ENCODE assay signal across 13 mouse cellular contexts in the genomic region with DNA sequence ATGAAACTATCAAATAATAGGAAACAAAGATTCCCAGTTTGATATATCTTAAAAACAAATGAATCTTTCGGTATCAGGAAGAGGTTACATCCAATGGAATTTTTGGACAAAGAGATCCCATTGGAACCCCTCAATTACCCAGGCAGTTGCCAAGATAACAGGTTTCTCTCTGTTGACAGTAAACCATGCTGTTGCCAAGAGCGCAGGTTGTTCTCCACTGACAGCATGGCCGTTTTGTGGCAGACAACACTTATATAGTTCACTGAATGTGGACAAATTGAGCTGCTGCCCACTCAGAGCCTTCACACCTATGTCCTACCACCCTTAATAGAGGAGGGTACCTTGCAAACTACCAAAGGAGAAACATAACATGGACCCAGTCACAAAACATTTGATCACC.
"Had no signal": no experiment of that assay in that cellular context is flagged by ENCODE, and none has a peak within 500 bp of the region (broad histone marks: within the 10 kb centered on the region; RNA-seq: fewer than 3 reads in every experiment).

No protein-coding gene starts in this region.

- H3K4me1 ChIP-seq: limb, embryonic 15.5 days; liver, embryonic 12.5 days; midbrain, embryonic 12.5 days; neural tube, embryonic 13.5 days had no signal

- H3K36me3 ChIP-seq: limb, embryonic 15.5 days; liver, embryonic 12.5 days; midbrain, embryonic 12.5 days; neural tube, embryonic 13.5 days had no signal

- H3K4me3 ChIP-seq: left cerebral cortex, adult 2 months; limb, embryonic 15.5 days; liver, embryonic 12.5 days; midbrain, embryonic 12.5 days; neural tube, embryonic 13.5 days had no signal

- H3K27ac ChIP-seq: left cerebral cortex, adult 2 months; limb, embryonic 15.5 days; liver, embryonic 12.5 days; midbrain, embryonic 12.5 days; neural tube, embryonic 13.5 days had no signal

- H3K9me3 ChIP-seq: limb, embryonic 15.5 days; liver, embryonic 12.5 days; midbrain, embryonic 12.5 days; neural tube, embryonic 13.5 days had no signal

- DNase-seq: kidney, postnatal 10 days; kidney, postnatal 4 days; lung, embryonic 14.5 days; retina, postnatal 1 day; right cerebral cortex, postnatal 4 days; spleen, adult 18-20 months; thymus, adult 18-20 months; thymus, postnatal 25 days had no signal

- H3K27me3 ChIP-seq: limb, embryonic 15.5 days; liver, embryonic 12.5 days; midbrain, embryonic 12.5 days; neural tube, embryonic 13.5 days had no signal
